Mouse (Mus musculus): ENCODE results near the gene Tkt.

DNA sequence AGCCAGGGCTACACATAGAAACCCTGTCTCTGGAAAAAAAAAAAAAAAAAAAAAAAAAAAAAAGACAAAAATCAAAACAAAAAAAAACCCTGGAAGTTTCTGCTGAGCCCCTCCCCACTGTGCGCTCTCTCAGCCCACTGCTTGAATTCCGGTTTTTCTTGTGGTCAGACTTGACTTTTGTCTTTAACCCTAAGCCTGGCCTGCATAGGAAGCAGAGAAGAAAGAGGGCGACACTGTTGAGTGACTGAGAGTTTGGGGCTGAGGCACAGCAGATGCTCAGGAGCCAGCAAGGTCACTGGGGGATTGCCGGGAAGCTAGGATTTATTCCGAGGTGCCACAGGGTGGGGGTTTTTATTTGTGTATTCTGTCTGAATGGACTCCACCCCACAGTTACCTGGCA lies 31.7 kb downstream of the Tkt start:
- no peak for TF ChIP-seq CTCF (IDR thresholded peaks at IDR 0.05; ENCODE audit: borderline replicate concordance, control insufficient read depth, extremely low read depth, insufficient read depth, low read length, poor library complexity)
- no peak for TF ChIP-seq POLR2A (IDR thresholded peaks at IDR 0.05; ENCODE audit: control insufficient read depth, extremely low read depth, insufficient read depth, low read length, poor library complexity)

Data from thymus, adult 2 months (tissue).